Mouse (Mus musculus): ENCODE measurements around the gene Syt16.

Gene Syt16

DNA sequence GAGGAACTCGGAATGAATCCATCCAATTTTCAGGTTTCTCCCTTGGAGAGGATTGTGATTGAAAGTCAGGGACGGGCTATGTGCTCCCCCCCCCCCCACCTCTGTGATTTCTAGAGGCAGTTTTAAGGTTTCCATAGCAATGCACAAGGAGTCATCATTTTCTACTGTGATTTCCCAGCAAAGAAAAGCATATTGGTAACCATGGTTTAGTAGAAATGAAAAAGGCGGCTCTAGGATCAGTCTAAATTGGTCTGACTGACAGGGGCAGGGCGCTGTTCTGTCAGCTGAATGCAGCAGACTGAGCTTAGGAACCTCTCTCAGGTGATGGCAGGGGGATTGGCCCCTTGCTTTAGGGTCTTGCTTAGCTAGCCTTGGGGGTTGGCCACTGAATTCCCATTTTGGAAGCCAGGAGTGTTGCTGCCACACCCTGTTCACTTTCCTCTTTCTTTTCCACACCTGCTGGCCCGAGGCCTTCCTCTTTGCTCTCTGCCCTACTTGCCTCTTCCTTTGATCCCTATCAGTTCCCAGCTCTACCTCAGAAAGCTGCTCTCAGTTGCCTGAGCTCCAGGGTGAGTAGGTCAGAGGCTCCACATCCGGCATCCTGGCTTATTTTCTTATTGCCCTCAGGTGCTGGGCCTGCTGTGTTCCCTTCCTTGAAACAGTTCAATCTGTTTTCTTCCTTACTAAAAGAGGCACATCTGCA, 108.5 kb downstream of the Syt16 start:
- DNase-seq (ENCODE audit: low read depth): no peak

DNA sequence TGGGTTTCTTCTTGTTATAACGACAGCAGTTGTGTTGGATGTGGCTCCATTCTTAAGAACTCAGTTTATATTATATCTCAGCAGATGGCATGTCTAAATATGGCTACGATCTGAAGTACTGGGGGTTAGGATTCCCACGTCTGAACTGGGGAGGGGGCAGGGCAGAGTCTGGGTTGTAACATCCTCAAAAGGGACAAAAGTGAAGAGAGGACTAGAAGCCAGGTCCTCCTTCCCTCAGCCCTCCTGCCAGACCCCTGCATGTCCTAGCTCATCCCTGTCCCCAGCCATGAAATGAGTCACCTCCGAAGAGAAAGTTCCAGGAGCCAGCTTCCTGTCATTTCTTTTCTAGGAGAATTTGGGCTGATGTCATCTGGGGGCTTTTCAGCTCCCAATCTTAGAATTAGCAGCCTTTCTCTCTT, 111.2 kb downstream of the Syt16 start:
- no peak for DNase-seq (ENCODE audit: low read depth)

DNA sequence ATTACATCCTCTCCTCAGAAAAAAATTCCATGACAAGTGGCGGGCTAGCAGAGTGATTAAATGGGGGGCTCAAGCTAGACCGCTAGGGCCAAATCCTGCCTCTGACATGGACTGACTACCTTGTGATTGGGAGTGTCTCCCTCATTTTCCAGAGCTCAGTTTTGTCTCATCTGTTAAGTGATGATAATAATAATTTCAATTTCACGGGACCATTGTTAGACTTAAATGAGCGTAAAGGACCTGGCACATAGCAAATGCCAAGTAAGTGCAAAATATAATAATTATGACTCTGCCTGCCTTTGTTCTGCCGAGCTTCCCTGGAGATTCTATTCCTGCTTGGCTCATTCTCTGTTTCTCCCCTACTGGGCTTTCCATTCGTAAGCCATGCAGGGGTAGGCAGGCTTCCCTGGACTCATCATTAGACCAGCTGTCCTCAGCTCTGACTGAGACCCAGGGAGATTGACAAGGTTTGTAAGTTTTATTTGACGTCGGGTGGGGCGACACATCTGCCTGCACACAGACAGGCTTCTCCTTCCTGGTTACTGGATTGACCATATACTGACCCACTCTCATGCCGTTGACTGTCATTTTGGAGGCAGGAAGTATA, 112.1 kb downstream of the Syt16 start:
- DNase-seq (ENCODE audit: low read depth): no peak

DNA sequence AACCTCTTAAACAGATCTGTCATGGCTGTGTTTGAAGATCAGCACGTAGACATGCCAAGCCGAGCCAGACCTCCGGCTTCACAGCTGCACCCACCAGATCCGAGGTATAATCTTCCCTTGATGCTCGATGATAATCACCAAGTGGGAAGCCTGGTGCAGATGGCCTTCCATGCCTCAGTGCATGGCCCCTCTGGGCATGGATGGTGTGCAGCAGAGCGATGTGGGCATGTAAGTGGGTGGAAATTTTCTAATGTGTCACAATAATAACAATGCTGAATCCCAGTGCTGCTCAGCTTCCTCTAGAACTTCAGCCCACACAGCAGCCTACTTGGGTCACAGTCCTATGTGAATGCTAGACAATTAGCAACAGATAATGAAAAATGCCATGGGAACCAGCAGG, 119.4 kb downstream of the Syt16 start:
- DNase-seq (ENCODE audit: low read depth): no peak

DNA sequence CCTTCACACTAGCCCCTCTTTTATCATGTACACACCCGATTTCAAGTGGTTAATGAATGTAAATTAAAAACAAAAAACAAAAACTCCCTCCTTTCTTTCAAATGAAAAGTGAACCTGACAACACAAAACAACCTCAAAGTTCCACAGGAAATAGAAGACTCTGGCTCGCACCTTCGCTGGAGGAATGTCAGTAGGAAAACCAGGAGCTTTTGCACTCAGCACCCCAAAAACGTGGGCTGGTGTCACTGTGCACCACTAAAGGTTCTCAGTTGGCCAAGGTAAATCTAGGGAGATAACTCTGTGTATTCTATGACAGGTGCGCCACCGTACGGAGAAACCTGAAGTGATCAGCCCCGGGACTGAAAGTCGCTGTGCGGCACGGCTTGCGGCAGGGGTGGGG, 128.3 kb downstream of the Syt16 start:
- DNase-seq (ENCODE audit: low read depth): no peak

DNA sequence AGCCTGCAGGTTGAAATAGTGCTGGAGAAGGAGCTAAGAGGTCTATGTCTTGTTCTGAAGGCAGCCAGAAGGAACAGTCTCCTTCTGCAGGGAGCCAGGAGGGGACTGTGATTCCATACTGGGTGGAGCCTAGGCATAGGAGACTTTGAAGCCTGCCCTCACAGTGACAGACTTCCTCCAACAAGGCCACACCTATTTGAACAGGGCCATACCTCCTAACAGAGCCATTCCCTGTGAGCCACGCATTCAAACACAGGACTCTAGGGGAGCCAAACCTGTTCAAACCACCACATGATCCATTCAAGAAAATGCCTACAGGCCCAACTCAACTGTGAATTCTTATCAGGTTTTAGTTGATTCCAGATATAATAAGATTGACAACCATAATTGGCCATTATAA, 130.8 kb downstream of the Syt16 start:
- DNase-seq (ENCODE audit: low read depth): no peak

DNA sequence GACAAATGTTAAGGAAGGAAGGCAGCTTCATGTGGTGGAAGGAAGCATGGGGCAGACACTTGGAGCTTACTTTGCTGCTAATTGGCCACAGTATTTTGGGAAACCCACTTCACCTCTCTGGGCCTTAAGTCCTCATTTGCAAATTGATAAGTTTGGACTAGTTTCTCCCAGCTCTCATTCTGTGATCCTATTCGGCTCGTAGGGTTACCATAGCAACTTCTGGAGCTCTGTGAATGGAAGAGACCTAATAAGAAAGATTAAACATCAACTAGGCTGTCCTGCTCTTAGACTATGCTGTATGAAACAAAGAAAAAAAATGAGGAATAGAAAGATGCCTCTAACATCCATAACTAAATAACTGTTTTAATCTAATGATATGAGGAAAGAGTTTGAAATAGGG, 134.3 kb downstream of the Syt16 start:
- no peak for DNase-seq (ENCODE audit: low read depth)

DNA sequence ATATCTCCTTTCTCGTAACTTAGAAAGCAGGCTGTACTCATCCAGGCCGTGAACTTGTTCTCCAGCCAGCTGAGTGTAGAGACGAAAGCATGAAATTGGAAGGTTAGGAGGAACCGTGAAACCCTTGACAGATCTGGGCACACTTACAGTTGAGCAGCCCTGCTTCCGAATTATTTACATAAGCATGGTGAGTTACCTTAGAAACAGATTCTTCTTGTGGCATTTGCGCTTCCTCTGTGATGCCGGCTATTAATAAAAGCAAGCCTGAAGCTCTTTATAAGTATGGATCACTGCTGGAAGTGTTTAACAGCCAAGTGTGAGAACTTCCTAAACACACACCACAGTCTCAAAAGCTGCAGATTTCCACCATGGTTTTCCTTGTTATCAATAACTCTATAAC, 144.7 kb downstream of the Syt16 start:
- no peak for DNase-seq (ENCODE audit: low read depth)

DNA sequence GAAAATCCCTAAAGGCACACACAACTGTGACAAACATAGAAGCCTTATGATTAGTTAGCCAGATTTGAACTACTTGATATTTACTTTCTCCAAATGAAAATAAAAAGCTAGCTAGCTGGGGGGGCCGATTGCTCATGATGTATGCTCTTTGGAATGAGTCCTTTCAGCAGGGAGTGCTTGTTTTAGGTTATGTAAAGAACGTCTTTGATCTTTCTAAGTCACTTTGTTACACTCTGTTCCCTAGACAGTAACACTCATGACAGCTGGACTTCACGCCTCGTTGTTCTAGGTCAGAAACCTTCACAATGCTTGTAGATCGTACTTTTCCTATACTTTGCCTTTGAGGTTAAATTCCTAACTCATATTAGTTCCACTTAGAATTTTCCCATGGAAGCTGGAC, 146.9 kb downstream of the Syt16 start:
- no peak for DNase-seq (ENCODE audit: low read depth)

DNA sequence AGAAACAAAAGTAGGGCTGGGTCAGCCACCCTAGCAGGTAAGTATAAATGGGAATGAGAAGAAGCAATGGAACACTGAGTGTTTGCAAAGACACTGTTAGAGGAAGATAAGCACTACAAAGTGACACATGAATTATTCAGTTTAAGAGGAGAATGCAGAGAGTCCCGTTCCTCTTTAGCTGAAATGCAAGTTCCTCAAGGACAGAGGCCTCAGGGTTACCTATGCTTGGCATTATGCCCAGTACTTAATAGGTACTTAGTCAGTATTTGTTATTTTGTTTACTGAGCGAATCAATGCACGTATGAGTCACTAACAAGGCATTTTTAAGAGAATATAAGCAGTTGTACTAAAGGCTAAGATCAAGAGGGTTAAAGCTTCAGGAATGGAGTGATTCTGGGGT, 163.3 kb downstream of the Syt16 start:
- no peak for DNase-seq (ENCODE audit: low read depth)

DNA sequence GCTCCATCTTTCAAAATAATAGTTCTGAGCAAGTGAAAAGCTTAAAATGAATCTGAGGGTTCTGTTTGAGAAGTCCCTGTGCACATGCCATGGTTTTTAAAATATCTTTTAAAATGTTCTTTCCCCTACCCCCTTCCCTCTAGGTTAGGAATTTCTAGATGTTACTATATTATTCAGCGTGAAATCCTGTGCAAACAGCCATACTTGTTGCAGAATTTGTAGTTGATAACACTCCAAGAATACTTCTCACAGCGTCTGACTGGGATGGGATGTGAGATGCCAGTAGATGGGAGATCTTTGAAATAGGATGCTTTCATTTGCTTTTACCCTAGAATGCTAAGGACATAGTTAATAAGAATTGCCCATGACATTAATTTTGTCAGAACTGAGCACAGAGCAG, 165.6 kb downstream of the Syt16 start:
- DNase-seq (ENCODE audit: low read depth): no peak

DNA sequence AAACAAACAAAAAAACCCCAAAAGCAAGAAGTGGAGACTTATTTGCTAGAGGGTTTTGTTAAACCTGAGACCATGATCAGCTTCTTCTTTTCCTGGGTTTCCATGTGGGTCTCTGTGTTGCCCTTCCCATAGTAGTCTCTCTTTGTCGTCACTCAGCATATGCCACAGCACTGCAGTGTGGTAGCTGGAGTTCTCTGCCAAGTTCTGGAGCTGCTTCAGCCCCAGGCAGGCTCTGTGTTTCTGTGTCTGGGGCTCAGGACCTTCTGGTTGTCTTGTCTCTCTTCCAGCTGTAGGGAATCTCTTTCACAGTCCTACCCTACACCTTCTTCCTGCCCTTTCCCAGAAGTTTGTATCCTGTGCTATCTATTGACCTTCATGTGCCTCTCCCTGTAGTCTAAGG, 173.8 kb downstream of the Syt16 start:
- no peak for DNase-seq (ENCODE audit: low read depth)

DNA sequence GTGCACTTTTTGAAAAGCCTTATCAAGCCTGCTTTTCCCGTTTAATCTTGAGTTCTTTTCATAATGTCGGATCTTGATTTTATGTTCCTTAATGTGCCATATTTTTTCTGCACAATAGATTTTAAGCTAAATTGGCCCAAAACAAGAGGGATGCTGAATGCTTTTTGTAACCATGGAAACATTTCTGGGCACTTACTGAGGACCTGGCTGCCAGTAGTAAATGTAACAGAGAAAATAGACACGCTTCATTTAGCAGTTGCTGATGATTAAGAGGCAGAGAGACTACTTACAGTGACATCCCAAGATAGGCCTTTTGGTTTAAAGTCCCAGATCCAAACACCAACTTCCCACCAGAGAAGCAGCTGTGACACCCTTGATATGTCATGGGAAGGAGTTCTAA, 176.4 kb downstream of the Syt16 start:
- DNase-seq (ENCODE audit: low read depth): no peak

DNA sequence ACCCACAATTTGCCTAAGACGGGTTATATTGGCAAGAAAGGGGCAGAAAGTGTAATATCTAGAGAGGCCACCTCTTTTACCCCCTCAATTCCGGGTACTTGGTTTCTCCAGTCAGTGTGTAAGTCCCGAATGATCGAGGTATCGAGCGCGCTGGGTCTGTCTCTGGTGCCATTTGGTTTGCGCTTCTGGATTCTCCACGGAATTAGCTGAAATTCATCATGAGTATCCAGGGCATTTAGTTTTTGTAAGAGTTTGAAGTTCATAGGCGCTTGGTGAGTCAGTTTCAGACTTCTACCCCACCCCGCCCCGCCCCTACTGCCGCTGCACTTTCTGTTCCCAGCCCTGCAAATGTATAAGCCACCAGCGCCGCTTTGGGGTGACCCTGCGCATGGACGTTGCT, 187.1 kb downstream of the Syt16 start:
- DNase-seq (ENCODE audit: low read depth): no peak

DNA sequence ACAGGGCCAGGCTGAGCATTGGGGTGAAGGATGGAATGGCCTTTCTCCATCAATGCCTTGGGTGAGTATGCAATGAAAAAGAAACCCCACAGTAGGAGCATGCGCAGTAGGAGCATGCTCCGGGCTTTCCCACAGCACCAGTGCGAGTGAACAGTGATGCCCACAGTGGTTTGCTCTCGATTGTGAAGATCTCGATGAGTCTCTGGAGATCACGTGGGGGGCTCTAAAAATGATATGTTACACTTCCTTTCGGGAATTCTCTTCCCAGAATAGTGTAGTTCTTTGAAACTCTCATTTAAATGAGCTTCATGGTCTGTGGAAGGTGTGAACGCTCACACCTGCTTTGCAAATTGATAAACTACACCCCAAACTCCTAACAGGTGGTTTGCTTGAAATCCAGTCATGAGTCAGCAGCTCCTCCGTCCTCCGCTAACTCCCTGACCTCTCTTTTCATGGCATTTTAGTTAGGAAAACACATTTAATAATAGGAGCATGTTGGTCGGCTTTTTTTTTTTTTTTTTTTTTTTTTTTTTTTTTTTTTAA, 190.9 kb downstream of the Syt16 start:
- DNase-seq (ENCODE audit: low read depth): no peak

DNA sequence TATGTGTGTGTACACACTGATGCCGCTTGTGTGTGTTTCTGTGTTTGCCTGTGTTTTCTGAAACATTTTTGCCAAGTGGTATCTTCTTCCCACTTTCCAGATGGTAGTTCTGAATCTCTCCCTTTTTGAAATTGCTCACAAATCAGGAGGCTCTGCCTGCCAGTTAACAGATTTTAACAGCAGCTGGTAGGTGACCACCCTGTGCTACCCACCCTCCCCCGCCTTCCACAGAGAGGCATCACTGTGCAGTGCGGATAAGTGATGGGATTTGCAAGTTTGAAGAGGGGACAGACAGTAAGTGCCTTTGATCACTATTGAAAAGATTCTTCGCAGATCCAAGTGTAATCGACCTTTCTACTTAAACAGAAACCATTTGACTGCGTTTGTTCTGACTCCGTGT, 191.4 kb downstream of the Syt16 start:
- no peak for DNase-seq (ENCODE audit: low read depth)

DNA sequence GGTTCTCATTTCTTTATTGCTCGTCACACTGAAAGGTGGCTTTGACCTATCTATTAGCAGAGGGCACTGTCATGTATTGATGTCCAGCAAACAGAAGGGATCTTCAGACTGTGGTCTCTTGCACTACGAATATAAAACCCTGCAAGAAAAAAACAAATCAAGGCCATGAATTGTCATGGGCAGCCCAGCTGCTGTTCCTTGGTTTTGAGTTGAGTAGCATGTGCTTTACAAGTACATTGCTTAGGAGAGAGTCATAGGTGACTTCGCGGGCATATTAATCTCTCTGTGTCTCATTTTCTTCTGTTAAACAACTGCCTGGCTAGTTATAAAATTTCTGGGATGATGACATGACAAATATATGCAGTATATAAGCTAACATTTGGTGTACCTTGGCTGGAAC, 192.4 kb downstream of the Syt16 start:
- no peak for DNase-seq (ENCODE audit: low read depth)

DNA sequence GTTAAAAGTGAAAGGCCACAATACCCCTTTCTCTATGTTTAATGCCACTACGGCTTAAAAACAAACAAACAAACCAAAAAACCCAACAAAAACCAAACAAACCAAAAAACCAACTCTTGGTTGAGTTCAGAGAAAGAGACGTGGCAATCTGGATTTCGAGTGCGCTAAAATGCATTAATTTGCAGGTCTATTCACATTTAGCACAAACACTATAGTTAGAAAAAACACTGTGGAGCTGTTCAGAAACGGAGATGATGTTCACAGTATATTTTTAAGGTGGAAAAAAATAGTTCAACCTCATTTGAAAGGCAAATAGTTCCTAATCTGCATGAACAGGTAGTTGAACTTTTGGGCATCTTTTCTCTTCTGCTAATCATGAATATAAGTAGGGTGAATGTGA, 192.8 kb downstream of the Syt16 start:
- no peak for DNase-seq (ENCODE audit: low read depth)

DNA sequence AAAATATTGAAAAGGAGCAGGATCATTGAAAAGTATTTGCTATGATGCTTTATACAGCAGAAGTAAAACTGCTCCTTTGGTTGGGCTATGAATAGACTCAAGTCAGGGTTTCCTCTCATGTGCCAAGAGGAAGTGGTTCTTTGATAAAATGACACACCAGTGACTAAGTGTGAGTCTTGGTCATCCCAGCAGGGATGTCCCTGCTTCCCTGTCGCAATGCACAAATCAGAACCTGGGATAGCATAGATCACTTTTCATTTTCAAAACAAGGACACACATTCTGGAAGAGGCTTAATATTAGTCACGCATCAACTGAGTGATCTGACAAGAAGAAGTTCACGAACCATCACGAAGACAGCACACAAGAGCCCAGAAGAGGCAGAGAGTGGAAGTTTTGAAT, 195.1 kb downstream of the Syt16 start:
- no peak for DNase-seq (ENCODE audit: low read depth)

DNA sequence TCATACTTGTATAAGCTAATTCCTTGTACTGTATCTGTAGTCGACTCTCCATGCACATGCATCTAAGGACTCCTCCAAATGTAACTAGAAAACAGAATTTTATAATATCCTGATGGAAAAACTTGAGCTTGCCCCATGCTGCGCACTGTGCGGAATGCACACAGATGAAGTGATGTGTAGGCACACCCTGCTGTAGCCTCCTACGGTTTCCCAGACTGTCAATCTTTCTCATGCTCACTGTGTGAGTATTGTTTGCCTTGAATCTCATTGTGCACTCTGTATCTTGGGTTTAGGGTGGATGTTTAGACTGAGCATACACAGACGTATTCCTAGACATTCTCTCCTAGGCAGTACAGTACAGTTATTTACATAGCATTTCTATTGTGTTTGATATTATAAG, 203.9 kb downstream of the Syt16 start:
- DNase-seq (ENCODE audit: low read depth): no peak

DNA sequence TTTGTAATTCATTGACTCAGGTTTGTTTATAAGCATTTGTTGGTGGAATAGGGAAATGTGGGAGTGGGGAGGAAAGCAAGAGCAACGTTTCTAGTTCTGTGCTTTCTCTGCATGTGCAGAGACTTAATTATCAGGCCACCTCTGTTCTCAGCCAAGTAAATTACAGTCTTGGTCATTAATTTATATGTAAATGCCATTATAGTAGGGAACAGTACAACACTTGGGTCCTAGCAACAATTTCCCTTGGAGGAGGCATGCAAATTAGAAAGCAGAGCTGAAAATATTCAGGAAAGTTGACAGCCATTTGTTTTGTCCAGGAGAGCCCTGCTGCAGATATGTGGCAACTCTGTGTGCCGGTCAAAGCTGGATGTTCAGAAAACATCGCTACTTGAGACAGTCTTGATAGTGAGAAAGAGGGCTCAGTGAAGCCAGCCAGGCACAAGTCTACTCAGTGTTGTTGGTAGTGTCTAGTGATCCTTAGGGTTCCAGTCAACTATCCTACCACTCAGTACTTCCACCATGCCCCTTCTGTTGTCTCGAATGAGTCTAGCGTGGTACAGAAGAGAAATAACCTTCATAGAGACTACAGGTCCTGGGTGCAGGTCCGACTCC, 205.1 kb downstream of the Syt16 start:
- no peak for DNase-seq (ENCODE audit: low read depth)

DNA sequence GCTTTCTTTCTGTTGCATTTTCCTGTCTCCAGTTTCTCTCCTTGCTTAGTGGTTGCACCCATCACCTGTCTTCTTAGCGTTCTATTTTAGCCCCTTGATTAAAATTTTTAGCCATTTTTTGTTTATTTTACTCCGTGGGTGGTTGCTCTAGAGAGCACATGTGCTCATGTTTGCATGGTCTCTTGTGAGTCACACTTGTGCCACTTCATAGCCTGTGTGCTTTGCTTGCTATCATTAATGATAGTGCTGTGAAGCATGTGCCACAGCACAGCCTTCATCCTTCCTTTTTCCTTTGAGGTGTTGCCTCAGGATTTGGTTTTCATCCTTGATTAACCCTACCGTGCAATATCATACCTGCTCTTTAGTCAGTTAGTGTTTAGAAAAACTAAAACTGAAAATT, 214.7 kb downstream of the Syt16 start:
- no peak for DNase-seq (ENCODE audit: low read depth)

DNA sequence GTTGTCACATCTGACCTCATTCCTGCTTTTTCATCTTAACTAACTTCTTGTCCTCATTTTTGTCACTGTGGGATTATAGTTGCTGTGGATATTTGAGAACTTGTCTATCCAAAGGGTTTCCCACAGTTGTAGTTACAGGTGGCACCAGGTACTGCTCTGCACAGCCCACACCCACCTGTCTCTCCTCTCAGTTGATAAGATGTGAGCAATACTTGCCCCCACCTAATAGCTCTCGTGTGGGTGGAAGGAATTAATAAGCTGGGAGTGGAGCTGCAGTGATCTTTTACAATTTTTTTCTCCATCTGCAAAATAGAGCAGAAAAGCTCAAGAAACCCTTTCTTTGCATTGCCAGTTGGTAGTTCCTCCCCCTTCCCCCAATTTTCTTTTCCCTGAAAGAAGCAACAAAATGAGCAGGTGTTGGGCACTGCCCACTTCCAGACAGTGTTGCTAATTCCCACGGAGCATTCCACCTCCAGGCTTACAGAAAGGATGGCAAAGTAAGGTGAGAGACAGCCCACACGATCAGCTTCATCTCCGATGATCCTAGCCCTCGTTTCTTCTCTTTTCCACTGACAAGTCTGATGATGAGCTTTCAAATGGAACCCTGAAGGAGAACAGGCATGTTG, 218.8 kb downstream of the Syt16 start:
- no peak for DNase-seq (ENCODE audit: low read depth)
